Mouse (Mus musculus) bone marrow, adult 2 months (tissue): ENCODE results near the gene Gm11639.
"Not testable (repeated sequence)": the region's sequence is repeated elsewhere in the genome, so short reads cannot be mapped to it uniquely, and the experiment has no call there.

Source experiments
- CTCF ChIP-seq: fragments of 200-500 bp; IDR thresholded peaks from 2 replicates; pipeline ENCODE4 v1.5.1; 2011; ENCODE audit warnings: low read length, control low read depth; ENCODE audit not compliant: control insufficient read depth, insufficient read depth
- POLR2A ChIP-seq: fragments of 200-500 bp; IDR thresholded peaks from 2 replicates; pipeline ENCODE4 v1.6.1; 2011; ENCODE audit warnings: low read depth, mild to moderate bottlenecking, control low read depth, low read length, borderline replicate concordance; ENCODE audit not compliant: control insufficient read depth

DNA sequence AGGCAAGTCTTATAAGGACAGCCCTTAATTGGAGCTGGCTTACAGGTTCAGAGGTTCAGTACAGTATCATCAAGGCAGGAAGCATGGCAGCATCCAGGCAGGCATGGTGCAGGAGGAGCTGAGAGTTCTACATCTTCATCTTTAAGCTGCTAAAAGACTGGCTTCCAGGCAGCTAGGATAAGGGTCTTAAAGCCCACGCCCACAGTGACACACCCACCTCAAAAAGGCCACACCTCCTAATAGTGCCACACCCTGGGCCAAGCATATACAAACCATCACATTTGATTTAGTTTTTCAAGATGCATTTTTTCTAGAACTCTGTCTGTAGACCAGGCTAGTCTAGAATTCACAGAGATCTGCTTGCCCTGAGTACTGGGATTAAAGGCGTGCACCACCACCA lies 451.7 kb downstream of the Gm11639 start:
- not testable (repeated sequence) for TF ChIP-seq POLR2A, CTCF
